Mouse (Mus musculus) lung, postnatal 0 days (tissue): Measurements from ENCODE around the gene Emx2.

Experiments used
- CTCF ChIP-seq: IDR thresholded peaks from 2 replicates; pipeline ENCODE4 v1.5.1; 2016; ENCODE audit warnings: antibody characterized with exemption, mild to moderate bottlenecking
- EP300 ChIP-seq: IDR thresholded peaks from 2 replicates; pipeline ENCODE4 v1.6.1; 2016; ENCODE audit warnings: antibody characterized with exemption, mild to moderate bottlenecking, control low read depth

- TF ChIP-seq CTCF: no peak
- TF ChIP-seq EP300: no peak
Measured at GRCm38 (mm10) chr19:59467413-59468064, 9.4 kb downstream of the Emx2 start.
